In genomic region chr5:41941216-41941615, GRCm38 (mm10) we compare ENCODE assay signal across 13 mouse cellular contexts.
"Had no signal": no experiment of that assay in that cellular context is flagged by ENCODE, and none has a peak within 500 bp of the region (broad histone marks: within the 10 kb centered on the region; RNA-seq: fewer than 3 reads in every experiment).

No protein-coding gene starts in this region.

- DNase-seq: kidney, adult 11 months; kidney, adult 8-10 months; kidney, postnatal 10 days; kidney, postnatal 36 days; liver, embryonic 13.5 days; lung, adult 2 months; lung, postnatal 14 days; lung, postnatal 4 days; midbrain, embryonic 14.5 days; retina, postnatal 1 day; right cerebral cortex, postnatal 14 days; thymus, adult 18-20 months; thymus, postnatal 36 days had no signal
